Mouse (Mus musculus): ENCODE measurements around the gene Fam19a1.
"Not testable (repeated sequence)": the region's sequence is repeated elsewhere in the genome, so short reads cannot be mapped to it uniquely, and the experiment has no call there.

The Fam19a1 gene

DNA sequence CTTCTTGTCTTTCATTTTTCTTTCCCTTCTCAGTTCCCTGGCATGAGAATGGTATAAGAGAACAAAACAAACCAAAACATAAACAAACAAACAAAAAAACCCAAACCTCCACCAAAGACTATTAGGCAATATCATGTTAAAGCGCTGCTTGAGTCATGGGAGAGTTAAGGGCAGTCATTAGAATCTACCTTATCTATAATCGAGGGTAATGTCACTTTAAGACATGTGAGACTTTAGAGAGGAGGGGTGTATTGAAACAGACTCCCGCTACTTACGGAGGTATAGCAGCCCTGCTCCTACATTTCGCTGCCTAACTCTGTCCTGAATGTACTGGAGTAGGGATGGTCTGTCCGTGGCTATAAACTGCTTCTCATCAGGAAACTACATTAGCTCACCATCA lies at the start of gene Fam19a1:
Gene Fam19a1, plus strand, starts transcription at position 301 of the 400 bp plus-strand sequence.
- no peak for DNase-seq (ENCODE audit: low spot score in 2 of 2)

DNA sequence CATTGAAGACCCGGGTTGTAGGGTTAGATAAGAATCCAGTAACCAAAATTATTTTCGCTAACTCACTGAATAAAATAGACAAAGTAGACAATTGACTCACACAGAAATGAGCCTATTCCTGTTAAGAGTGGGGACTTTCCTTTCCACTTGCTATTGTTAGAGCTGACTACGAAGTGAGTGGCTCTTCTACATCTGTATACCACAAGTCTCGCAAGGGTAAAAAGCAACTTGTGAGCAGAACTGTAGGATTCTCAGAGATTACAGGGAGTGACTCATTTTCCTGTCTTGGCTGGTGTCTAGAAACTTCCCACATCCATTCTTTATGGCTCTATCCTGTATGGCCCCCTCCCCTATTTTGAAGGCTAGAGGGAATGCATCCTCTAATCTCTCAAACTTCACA lies 41.9 kb upstream of the Fam19a1 start:
- no peak for DNase-seq (ENCODE audit: low spot score in 2 of 2)

DNA sequence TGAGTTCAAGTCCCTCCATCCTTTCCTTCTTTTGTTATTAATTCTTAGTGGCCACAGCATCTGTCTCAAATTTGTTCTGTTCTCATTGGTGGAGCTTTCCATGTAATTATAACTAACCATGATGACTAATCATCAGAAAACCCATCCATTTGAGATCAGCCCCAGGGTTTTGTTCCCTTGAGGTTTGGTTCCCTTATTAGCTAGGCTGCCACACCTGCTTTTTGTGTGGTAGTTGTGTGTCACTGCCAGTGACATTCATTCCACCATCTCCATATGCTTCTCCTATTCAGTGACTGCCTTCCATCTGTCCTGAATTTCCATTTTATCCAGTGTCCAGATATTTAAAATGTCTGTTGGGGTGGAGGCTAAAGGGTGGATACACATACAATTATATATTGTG lies 41.4 kb upstream of the Fam19a1 start:
- DNase-seq (ENCODE audit: low spot score in 2 of 2): no peak

DNA sequence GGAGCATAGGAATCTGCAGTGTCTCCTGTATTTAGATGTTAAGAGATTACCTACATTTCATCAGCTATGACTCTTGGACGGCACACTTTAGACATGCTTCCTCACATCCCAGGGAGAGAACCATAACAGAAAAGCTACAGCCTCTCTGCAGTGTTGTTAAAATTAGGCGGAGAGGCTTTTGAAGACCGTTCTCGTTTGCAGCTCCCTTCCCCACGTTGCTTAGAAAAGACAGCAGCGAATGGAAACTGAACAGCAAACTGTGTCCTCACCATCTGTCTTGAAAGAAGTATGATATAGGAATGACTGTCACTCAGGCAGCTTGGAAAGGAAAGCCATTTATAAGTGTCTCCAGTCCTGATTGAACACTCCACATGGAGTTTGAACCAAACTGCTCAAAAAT lies 23.0 kb upstream of the Fam19a1 start:
- peak in 1 of 2 experiments; percentile 48 for DNase-seq (ENCODE audit: low spot score in 2 of 2)

DNA sequence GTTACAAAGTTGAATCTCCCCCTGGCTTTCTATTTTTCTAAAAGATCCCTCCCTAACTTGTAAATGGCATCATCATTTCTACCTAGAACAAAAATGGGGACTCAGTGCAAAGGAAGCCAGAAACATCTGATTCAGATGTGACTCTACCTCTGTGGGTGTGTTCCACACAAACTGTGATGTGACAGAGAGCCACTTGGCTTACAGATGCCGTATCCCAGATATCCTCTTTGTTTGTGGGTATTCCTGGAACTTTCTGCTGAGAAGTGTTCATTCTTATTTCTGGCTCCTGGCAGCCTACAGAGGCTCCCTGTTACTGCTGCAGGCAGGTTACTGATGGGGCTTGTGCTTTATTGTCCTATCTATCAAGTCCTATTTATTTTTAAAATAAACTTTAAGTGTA lies 19.2 kb upstream of the Fam19a1 start:
- DNase-seq (ENCODE audit: low spot score in 2 of 2): no peak

DNA sequence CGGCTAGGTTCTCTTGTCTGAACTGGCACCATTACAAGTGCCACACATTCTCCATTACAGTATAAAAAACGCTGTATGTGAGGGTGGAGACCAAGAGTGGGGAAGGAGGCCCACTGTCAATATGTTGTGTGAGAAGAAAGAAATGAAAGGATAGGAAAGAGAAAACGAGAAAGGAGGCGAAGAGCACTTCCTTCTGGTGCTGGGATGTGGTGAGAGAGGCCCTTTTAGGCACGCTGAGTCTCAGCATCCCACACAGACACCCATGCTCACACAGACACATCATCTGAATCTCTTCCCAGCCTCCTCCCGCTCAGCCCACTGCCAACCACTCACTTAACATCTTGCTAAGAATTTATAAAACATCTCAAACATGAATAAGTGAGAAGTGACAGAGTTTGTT lies 14.7 kb upstream of the Fam19a1 start:
- DNase-seq (ENCODE audit: low spot score in 2 of 2): peak; percentile 60 to 75

DNA sequence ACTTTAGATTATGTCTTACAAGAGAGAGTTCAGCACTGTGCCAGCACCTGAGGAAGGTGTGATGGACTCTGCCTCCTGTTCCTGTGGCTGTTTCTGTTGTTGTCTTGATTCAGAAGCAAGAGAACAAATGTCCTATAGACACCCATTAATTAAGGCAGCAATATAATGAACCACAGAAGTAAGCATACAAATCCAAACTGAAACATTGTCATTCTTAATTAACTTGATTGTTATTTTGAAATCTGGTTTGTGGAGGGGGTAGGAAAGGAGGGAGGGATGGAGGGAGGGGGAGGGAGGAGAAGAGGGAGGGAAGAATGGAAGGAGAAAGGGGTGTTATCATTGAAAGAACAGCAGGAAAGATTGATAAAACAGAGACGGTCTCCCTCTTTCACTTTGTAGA lies 1.3 kb upstream of the Fam19a1 start:
- no peak for DNase-seq (ENCODE audit: low spot score in 2 of 2)

DNA sequence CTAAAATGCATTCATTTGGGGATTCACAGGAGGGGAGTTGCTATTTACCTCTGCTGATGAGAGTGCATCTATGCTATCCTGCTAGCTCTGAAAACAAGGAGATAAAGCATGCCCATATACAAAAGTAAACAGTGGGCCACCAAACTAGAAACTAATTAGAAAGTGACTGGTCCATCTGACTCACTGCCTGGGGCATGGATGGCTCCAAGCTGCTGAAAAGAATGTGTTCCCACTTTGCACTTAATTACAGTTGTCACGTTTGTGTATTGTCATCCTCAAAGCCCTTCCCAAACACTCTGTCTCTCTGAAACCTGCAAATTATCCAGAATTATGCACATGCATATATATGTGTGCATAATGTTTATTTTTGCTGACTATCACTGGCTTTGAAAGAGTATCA lies 1.2 kb downstream of the Fam19a1 start:
- no peak for DNase-seq (ENCODE audit: low spot score in 2 of 2)

DNA sequence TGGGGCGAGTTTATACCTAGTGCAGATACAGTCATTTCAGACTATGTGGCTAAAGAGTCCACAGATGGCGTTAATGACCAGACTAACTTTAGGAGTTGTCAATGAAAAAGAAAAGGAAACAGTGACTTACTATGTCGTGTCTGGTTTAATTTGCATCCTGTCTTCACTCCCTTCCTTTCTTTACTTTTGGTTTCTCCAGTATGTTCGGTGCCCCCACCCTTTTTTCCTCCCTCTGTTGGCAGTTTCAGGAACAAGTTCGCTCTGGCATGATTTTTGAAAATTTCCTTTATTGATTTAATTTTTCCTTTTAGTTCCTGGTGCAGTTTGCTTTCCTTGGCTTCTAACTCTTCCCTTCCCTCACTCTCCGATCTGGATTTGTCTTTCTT lies 3.2 kb downstream of the Fam19a1 start:
- no peak for DNase-seq (ENCODE audit: low spot score in 2 of 2)

DNA sequence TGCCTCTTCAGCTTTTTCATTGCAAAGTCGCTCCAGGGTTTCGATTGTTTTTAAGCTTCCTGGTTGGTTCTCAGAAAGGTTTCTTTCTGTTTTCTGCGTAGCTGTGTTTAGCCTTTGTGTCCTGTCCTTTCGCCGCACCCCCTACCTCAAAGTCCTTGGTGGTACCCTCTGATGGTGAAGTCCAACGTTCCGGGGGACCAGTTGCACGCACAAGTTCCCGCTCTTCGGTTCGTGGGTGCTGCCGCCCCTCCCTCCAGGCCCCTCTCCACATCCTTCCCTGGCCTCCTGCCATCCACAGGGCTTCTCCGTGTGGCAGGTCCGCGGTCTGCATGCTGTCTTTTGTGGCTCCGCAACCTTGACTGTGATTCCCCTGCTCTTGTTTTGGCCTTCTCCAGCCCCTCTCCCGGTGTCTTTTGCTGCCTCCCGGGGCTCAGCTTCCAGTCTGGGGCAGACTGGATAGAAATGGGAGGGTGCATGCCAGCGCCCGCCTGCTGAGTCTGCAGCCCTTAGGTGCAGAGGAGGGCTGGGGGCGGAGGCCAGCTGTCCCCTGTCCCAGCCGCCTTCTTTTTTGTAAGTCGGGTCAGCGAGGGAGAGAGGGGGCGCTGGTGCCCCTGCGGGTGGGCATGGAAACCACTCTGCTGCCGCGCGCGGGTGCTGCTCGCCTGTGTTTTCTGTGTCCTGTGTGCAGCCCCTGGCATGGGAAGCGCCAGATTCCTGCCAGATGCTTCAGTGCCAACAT lies 3.7 kb downstream of the Fam19a1 start:
- peak; percentile 56 to 71 for DNase-seq (ENCODE audit: low spot score in 2 of 2)

DNA sequence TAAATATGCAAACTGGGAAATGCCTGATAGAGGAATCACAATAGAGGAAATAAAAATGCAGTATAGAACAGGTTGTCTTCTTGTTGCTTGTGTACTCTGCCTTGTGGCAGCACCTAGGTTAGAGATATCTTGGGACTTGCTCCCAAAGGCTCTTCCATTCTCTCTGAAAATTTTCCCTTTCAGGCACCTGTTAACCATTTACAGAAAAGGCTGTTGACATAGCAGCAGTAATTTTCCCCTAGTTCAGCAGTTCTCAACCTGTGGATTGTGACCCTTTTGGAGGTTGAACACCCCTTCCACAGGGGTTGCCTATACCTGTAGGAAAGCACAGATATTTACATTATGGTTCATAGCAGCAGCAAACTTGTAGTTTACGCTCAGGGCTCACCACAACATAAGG lies 30.4 kb downstream of the Fam19a1 start:
- no peak for DNase-seq (ENCODE audit: low spot score in 2 of 2)

DNA sequence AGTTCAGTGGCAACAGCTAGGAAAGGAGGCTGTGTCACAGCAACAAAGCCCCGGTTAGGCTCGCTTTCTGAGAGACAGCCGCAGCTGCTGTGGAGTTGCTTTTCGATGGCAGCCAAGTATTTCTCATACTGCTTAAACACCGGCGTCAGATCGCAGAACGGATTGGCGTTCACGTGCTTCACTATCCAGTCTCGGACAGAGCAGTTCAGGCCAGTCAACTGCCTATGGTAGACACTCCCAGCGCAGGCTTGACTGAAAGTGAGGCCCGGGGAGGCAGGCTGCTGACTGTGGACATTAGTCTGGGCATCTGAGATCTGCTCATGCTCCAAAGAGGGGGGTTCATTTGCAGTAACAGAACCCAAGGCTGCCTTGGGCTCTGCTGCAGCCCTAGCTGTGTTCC lies 52.4 kb downstream of the Fam19a1 start:
- no peak for DNase-seq (ENCODE audit: low spot score in 2 of 2)

DNA sequence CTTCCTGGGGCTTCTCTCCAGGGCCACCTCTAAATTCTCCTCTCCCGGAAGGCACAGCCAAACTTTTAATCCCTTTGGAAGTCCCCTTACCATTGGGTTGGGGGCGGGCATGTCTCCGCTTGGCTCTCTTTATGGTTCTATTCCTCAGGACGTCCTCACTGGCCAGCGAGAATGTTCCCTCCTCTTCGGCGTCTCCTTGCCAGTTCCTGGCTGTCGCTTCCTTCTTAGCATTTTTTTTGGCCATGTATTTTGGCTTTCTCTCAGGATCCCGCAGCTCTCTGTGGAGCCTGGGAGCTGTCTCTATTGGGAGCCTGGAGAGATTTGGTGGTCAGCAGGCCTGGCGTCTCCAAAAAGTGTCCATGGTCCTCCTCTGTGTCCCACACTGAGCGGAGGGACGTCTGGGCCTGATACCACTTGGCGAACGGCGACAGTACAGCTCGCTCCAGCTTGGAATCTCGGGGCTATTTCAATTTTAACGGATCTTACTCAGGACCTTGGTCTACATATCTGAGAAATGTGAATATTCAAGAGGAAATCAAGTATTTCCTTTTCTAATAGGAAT lies 52.9 kb downstream of the Fam19a1 start, which contains the start of gene 1700123L14Rik:
Gene 1700123L14Rik, minus strand, starts transcription at position 426 of the 562 bp plus-strand sequence.
- no peak for DNase-seq (ENCODE audit: low spot score in 2 of 2)

DNA sequence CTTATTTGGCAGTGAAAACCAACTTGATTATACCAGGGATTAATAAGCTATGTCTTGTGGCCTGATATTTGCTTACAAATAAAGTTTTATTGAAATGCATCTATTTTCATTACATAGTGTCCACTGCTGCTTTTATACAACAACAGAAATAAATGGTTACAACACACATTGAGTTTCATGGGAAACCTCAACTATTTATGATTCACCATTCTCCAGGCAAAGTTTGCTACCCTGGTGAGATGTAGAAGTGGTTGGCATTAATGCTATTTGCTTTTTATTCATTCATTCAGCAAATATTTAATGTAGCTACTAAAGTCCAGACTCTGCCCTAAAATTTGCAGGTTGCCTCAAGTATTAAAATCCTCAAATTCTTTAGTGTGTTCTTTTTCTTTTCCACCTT lies 54.1 kb downstream of the Fam19a1 start:
- DNase-seq (ENCODE audit: low spot score in 2 of 2): no peak

DNA sequence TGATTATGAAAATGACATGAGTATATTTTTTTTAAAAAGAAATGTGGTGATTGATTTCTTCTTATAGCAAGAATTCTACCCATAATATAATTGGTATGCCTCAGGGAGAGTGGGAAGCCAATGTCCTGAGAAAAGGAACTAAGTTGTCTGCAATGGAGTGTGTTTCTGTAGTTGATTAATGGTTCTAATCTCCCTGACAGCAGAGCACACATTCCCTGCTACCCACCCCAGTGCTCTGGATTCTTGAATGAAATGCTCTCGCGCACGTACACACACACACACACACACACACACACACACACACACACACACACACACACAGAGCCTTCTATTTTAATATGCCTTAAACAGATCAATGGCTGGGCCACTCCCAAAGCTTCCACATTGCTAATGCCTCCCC lies 60.7 kb downstream of the Fam19a1 start:
- no peak for DNase-seq (ENCODE audit: low spot score in 2 of 2)

DNA sequence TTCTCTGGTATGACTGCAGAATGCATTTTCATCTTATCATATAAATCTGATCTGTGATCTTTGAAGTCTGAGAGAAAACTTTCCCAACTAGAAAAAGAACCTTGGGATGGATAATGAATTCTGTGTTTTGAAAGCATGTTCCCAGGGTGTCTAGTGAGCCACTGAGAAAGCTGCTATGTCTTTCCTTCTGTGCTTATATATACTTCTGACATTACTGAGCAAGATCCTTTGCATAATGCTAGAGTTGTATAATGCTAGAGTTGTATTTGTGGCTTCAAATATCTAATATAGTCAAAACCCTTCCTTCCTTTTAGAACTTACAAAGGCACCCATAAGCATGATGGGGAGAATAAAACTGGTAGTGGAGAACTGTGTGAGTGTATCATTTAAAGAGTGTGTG lies 65.6 kb downstream of the Fam19a1 start:
- no peak for DNase-seq (ENCODE audit: low spot score in 2 of 2)

DNA sequence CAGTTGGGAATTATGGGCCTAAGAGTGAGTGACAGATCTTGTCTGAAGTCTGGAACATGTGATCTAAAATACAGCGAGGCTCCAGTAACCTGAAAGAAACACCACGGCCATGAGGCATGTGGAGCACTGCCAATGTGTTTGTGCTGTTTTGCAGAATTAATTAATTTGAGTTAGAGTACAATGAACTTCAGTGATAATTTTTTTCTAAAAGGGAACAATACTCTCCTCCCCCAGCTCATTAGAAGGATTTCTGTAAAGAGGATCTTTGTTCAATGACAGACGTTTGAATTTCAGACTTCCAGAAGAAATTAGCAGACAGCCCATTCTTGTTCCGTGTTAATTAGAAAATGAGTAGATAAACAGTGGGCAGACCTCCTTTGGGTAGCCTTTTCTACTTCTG lies 70.4 kb downstream of the Fam19a1 start:
- DNase-seq (ENCODE audit: low spot score in 2 of 2): no peak

DNA sequence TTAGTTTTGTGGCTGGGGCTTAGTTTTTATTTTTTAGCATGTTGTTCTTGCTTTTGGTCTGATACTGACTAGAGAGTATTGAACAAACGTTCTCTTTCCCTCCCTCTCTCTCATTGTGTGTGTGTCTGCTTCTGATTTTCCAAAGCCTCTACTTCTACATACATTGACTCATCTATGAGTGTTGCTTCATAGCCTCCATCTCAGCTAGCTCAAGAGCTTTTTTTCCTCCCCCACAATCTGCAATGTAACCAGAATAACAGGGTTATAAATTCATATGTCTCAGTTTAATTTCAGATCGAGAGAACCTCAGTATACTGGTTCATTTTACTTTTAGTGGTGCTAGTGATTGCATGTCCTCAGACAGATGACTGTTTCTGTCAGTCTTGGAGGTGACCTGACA lies 73.6 kb downstream of the Fam19a1 start:
- DNase-seq (ENCODE audit: low spot score in 2 of 2): no peak

DNA sequence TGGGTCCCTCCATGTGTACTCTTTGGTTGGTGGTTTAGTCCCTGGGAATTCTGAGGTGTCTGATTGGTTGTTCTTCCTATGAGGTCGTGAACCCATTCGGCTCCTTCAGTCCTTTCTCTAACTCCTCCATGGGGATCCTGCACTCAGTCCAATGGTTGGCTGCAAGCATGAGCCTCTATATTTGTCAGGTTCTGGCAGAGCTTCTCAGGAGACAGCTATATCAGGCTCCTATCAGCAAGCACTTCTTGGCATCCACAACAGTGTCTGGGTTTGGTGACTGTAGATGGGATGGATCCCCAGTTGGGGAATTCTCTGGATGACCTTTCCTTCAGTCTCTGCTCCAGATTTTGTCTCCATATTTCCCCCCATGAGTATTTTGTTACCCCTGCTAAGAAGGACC lies 86.0 kb downstream of the Fam19a1 start:
- DNase-seq (ENCODE audit: low spot score in 2 of 2): not testable (repeated sequence)

DNA sequence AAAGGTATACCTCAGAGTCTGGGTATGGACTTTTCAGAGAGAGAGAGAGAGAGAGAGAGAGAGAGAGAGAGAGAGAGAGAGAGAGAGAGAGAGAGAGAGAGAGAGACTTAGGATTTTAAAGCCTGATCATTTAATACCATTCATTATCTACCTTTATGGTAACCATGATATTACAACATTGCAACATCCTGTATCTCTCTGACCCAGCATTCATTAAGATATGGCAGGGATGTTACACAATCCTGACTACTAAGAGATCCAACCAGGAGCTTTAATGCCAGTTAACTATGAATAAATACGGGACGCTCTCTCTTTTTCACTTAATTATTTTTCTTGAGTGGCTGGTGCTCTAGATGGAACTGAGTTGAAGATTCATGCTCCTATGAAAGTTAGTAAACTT lies 92.4 kb downstream of the Fam19a1 start:
- no peak for DNase-seq (ENCODE audit: low spot score in 2 of 2)

DNA sequence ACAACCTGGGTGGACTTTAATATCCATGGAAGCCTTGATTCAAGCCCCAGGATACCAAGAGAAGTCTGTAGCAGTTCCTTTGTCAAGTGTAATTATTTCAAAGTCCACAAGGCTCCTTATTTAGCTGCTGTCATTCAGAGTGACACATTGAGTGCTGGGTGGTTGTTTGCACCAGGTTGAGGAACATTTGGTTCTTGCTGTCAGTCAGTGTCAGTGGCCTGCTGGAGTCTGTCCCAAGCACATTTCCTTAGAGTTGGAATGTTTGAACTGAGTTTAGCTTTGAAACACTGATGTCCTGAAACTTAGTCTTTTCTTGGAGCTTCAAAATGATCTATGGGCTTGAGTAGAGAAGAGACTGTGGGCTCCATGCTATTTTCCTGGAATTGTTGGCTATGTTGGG lies 121.9 kb downstream of the Fam19a1 start:
- no peak for DNase-seq (ENCODE audit: low spot score in 2 of 2)

DNA sequence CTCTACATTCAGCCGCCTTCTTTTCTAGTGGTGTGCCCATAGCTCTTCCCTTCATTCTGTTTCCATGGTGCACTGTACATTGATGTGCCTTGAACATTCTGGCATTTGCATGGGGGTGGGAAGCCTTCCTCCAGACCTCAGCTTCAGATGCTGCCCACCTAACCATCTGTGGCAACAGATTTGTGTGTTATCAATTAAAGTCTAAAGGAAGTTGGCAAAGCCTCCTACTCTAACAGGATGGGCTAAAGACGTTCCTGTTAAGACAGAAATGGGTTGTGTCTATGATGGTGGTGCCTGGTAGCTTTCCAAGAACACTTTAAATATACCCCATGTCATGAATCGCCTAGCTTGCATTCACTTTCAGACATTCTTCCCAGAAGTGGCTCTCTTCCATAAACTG lies 131.4 kb downstream of the Fam19a1 start:
- peak; percentile 70 to 89 for DNase-seq (ENCODE audit: low spot score in 2 of 2)

DNA sequence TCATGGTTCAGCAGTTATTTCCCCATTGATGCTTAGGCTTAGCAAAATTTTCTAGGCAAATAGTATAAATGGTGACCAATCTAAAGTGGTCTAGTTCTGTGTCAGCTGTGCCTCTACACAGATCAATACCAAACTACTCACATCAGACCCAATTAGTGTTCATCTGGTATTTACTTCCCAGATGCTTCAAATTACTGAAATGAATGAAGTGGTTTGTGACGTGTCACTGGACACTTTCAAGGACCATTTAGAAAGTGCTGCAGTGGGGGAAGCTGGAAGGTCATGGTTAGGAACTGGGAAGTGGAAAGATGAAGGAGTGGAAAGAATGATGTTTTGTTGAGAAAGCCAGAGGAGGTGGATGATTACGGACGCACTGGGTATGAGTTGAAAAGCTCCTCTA lies 139.0 kb downstream of the Fam19a1 start:
- no peak for DNase-seq (ENCODE audit: low spot score in 2 of 2)

DNA sequence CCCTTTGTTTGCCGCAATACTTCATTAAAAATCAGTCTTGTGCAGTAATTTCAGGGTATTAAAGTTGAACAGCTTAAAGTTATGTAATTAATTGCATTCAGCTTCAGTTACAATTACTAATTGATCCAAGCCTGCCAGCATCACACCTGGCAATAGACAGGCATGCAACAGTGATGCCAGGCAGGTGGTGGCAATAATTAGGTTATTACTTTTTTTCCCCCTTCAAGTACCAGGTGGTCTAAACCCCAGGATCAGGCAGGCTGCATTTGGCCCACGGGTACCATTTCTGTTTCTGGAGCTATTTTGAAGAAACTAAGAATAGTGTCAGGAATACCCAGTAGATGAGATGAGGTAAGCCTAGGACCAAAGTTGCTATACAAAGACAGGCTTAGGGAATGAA lies 141.9 kb downstream of the Fam19a1 start:
- no peak for DNase-seq (ENCODE audit: low spot score in 2 of 2)
